Mouse (Mus musculus) Patski (cell line): ENCODE results near the gene Il1r1. TPM values are rescaled to one million over a fixed set of nuclear protein-coding genes. Genes with fewer than 3 reads are reported as not detected.

Experiments used
- ATAC-seq: fragments of 100-300 bp; one replicate; pipeline ENCODE4 v1.8.0; 2021
- CTCF ChIA-PET: fragments of 350-600 bp; sonication (Branson Sonifier 250); formaldehyde crosslinking; loops from one replicate; lab custom pipeline; 2022; ENCODE audit warnings: inconsistent platforms; lab: Charles Lee
- POLR2A ChIA-PET: fragments of 350-600 bp; sonication (Branson Sonifier 250); formaldehyde crosslinking; loops from one replicate; lab custom pipeline; 2022; ENCODE audit warnings: antibody characterized with exemption, inconsistent platforms; lab: Charles Lee
- DNase-seq: peaks from one replicate; pipeline ENCODE4 v3.0.0-alpha.2; 2011; ENCODE audit warnings: low read depth, low spot score
- H3K27me3 ChIP-seq: fragments of 371-371 bp; one replicate; pipeline ENCODE4 v1.5.1; 2021
- CTCF ChIP-seq: fragments of 100-300 bp; IDR thresholded peaks from one replicate; pipeline ENCODE4 v1.5.1; 2021
- in situ Hi-C: fragments of 300-500 bp; cut with MboI; formaldehyde crosslinking; loops from 3 replicates; pipeline ENCODE4 v1.11.1; 2018; ENCODE audit warnings: low pct_unique_long_range_greater_than_20kb, mixed read lengths
- polyA plus RNA-seq: library from polyadenylated mRNA; unstranded; gene quantifications from one replicate; pipeline ENCODE4 v1.2.3, GENCODE M21; 2021

Gene Il1r1
- polyA plus RNA-seq, 1 experiment from 2014 or later = 32.6 TPM

GRCm38 (mm10) chr1:40277944-40278343, 53.1 kb downstream of the Il1r1 start:
- CTCF ChIA-PET = interaction anchor here (1.2 kb wide), 1 partner anchor 17 kb away, joined by 5 read pairs; no protein-coding TSS in a partner anchor
- POLR2A ChIA-PET = no interaction called here
- H3K27me3 ChIP-seq = no peaks in the 10 kb centered on the region
- in situ Hi-C loops = loop anchor here (10.0 kb wide), 1 partner anchor 97 kb away; no protein-coding TSS in a partner anchor
- TF ChIP-seq CTCF = no peak
- no peak for ATAC-seq
- no peak for DNase-seq

- ChIA-PET CTCF (no interaction called here), POLR2A (no interaction called here)
- no peaks in the 10 kb centered on the region for H3K27me3 ChIP-seq
- no peak for TF ChIP-seq CTCF
- DNase-seq (no peak), ATAC-seq (no peak)
- in situ Hi-C loops = loop anchor here (10.0 kb wide), 1 partner anchor 96 kb away; no protein-coding TSS in a partner anchor
Measured at GRCm38 (mm10) chr1:40278720-40279119, 53.8 kb downstream of the Il1r1 start.

- in situ Hi-C loops = loop anchor here (10.0 kb wide), 1 partner anchor 96 kb away; no protein-coding TSS in a partner anchor
- ChIA-PET CTCF (interaction anchor here (0.9 kb wide), 1 partner anchor 11 kb away, joined by 3 read pairs; no protein-coding TSS in a partner anchor), POLR2A (no interaction called here)
- no peak for ATAC-seq
- H3K27me3 ChIP-seq = no peaks in the 10 kb centered on the region
- TF ChIP-seq CTCF = no peak
- no peak for DNase-seq
Measured at GRCm38 (mm10) chr1:40279182-40279743, 54.4 kb downstream of the Il1r1 start.

DNA sequence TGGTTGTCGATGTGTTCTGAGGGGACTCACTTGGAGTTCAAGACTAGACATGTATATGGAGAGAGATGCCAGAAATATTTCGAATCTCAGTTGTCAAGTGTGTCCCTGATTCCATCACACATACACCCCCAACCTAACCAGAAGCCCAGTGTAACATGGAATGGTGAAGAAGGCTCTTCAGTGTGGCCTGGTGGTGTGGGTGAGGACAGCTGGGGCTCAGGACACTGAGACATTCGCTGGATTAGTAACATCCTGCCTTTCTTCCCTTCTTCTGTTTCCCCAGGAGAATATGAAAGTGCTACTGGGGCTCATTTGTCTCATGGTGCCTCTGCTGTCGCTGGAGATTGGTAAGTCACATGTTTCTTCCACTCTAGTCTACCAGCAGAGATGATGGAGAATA, 57.1 kb downstream of the Il1r1 start:
- POLR2A ChIA-PET = interaction anchor here (0.7 kb wide), 1 partner anchor 56 kb away, joined by 3 read pairs; no protein-coding TSS in a partner anchor
- CTCF ChIA-PET = interaction anchor here (1.1 to 1.7 kb wide), 4 partner anchors 11 to 153 kb away, joined by 3 to 4 read pairs (median 3); no protein-coding TSS in a partner anchor
- ATAC-seq (no peak), DNase-seq (no peak)
- in situ Hi-C loops = no loop called here
- TF ChIP-seq CTCF = no peak
- no peaks in the 10 kb centered on the region for H3K27me3 ChIP-seq

- POLR2A ChIA-PET = interaction anchor here (0.7 kb wide), 1 partner anchor 57 kb away, joined by 3 read pairs; no protein-coding TSS in a partner anchor
- no peak for DNase-seq
- in situ Hi-C loops = no loop called here
- no peaks in the 10 kb centered on the region for H3K27me3 ChIP-seq
- CTCF ChIA-PET = interaction anchor here (0.8 to 1.7 kb wide), 5 partner anchors 8 to 153 kb away, joined by 3 to 4 read pairs (median 3); no protein-coding TSS in a partner anchor
- TF ChIP-seq CTCF = no peak
- no peak for ATAC-seq
Measured at GRCm38 (mm10) chr1:40282394-40282793, 57.5 kb downstream of the Il1r1 start.

- in situ Hi-C loops = no loop called here
- DNase-seq (no peak), ATAC-seq (no peak)
- ChIA-PET POLR2A (no interaction called here), CTCF (no interaction called here)
- no peaks in the 10 kb centered on the region for H3K27me3 ChIP-seq
- no peak for TF ChIP-seq CTCF
Measured at GRCm38 (mm10) chr1:40283995-40284394, 59.1 kb downstream of the Il1r1 start.

DNA sequence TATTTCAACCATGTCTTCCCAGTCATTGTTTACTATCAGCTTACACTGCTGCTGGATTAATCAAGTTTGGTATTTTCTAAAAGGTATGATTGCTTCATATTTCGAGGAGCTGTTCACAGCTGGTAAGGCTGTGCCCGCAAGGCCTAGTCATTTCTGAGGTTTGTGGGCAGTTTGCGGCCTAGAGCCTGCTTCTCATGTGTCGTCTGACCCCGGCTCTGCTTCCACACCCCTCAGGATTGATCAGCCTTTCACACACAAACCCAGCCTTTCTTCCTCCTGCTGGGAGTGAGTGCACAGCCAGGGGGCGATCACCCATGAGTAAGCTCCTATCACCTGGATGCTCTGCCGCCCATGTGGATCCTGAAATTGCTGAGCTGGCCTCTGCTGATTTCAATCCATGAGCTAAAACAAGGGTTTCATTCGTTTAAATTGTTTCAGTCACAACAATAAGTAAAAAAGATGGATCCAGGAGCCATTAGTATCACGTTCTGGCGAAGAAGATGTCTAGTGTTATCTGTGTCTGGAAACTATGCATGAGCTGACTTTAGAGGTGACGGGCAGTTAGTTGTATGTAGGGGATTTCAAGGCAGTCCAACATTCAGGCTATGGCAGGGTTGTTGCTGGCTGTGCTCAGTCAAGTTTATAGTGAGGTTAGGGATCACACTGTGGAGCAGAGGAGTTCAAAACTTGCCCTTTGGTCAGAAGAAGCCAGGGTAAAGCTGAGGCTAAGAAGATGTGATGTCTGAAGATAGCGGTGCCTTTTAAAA, 65.8 kb downstream of the Il1r1 start:
- in situ Hi-C loops = no loop called here
- CTCF ChIA-PET = interaction anchor here (0.7 to 1.2 kb wide), 3 partner anchors 8 to 20 kb away, joined by 3 read pairs; no protein-coding TSS in a partner anchor
- ATAC-seq (no peak), DNase-seq (no peak)
- no peaks in the 10 kb centered on the region for H3K27me3 ChIP-seq
- POLR2A ChIA-PET = no interaction called here
- TF ChIP-seq CTCF = peak; percentile 21

DNA sequence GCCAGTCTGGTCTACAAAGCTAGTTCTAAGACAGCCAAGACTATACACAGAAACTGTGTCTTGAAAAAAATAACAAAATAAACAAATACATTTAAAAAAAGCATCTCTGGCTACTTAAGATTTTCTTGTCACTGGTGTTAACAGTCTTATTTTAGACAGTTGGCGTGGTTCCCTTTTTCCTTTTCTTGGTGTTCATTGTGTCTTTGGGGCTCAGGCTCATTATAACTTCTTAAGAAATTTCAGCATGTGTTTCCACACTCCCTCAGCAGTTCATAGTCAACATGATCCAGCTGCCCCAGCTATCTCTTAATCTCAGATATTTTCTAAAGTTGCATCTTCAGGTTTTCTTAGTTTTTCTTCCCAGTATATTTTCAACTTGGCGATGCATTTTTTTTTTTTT, 67.4 kb downstream of the Il1r1 start:
- H3K27me3 ChIP-seq = no peaks in the 10 kb centered on the region
- in situ Hi-C loops = no loop called here
- ChIA-PET POLR2A (no interaction called here), CTCF (no interaction called here)
- no peak for ATAC-seq
- TF ChIP-seq CTCF = no peak
- DNase-seq = no peak

DNA sequence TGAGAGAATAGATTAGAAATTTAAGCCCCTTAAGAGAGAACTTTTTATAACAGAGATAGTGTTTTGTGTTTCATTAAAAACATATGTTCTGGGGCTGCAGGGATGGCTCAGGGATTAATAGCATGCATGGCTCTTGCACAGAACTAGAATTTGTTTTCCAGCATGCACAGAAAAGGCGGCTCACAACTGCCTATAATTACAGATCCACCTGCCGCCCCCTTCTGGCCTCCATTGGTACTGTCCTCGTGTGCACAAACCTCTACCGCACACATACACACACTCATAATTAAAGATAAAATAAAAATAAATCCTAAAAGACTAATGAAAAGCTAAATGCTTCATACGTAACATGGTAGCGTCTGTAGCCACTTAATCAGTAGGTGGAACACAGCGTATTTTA, 69.0 kb downstream of the Il1r1 start:
- no peak for ATAC-seq
- in situ Hi-C loops = no loop called here
- POLR2A ChIA-PET = interaction anchor here (0.9 kb wide), 1 partner anchor 18 kb away, joined by 4 read pairs; no protein-coding TSS in a partner anchor
- CTCF ChIA-PET = interaction anchor here (1.0 to 1.3 kb wide), 3 partner anchors 11 to 65 kb away, joined by 4 to 5 read pairs (median 4); no protein-coding TSS in a partner anchor
- peak; percentile 57 for TF ChIP-seq CTCF
- H3K27me3 ChIP-seq = no peaks in the 10 kb centered on the region
- no peak for DNase-seq

DNA sequence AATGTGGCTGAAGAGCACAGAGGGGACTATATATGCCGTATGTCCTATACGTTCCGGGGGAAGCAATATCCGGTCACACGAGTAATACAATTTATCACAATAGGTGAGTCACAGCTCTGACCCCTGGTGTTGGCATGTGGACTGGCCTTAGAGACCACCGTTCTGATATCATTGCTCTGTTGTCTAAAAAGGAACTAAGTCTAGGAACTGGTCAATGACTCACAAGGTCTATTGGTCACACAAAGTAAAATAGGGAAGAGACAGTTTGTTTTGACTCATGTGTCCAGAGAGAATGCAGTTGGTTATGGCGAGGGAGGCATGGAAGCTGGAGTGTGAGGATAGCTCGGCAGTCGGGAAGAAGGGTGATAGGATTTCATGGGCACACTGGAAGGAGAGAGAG, 69.9 kb downstream of the Il1r1 start:
- CTCF ChIA-PET = interaction anchor here (0.6 to 1.8 kb wide), 5 partner anchors 10 to 496 kb away, joined by 3 to 8 read pairs (median 4); no protein-coding TSS in a partner anchor
- POLR2A ChIA-PET = no interaction called here
- DNase-seq (no peak), ATAC-seq (peak; percentile 62)
- no peak for TF ChIP-seq CTCF
- no peaks in the 10 kb centered on the region for H3K27me3 ChIP-seq
- in situ Hi-C loops = no loop called here

GRCm38 (mm10) chr1:40298053-40298452, 73.2 kb downstream of the Il1r1 start:
- no peaks in the 10 kb centered on the region for H3K27me3 ChIP-seq
- in situ Hi-C loops = no loop called here
- ATAC-seq (no peak), DNase-seq (no peak)
- no peak for TF ChIP-seq CTCF
- CTCF ChIA-PET = no interaction called here
- POLR2A ChIA-PET = no interaction called here
